Mouse (Mus musculus): Measurements from ENCODE around the gene Exoc4. TPM values are rescaled to one million over a fixed set of nuclear protein-coding genes. Genes with fewer than 3 reads are reported as not detected.

The Exoc4 gene
- 39.1 and 41.3 TPM in 2 replicates for polyA plus RNA-seq (2014; fragmentation: Nextera tagmentation; extraction: Ambion mirVana)

DNA sequence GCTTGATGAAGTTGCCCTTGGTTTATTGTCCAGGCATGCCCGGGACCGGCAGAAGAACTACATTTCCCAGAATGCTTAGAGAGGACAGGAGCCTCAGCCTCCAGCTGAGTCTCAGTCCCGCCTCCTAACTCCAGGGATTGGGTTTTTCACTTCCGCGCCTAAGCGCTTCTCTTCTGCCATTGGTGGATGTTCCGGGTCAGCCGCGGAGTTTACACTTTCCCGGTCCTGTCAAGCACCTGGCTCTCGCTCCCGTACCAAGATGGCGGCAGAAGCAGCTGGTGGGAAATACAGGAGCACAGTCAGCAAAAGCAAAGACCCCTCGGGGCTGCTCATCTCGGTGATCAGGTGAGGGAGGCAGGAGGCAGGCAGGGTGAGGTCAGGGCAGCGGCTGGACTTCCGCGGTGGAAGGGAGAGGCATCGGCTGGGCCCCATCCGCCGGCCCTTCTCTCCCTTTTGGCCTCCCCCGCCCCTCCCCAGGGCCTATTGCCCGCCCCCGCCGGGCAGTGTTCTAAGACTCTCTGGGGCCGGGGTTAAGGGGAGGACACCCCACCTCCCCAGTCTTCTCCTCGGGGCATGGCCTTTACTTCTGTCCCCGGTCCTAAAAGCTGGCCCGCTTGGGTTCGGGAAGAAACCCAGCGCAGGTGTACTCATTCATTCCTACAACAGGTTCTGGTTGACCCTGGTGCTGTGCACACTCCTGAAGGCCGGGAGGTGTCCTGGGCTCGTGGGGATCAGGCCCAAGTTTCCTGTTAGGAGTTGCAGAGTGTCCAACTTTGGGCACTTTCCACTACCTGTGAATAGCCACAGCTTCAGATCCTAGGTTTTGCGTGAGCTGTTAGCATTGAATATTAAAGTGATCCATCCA, at the start of gene Exoc4:
Gene Exoc4, plus strand, starts transcription at position 192 of the 865 bp plus-strand sequence.
- no peaks in the 10 kb centered on the region for H3K36me3 ChIP-seq (ENCODE audit: control insufficient read depth, insufficient read depth, low read length)
- peak within 1 kb of the TSS; percentile 88 for H3K4me3 ChIP-seq (replicated peaks; ENCODE audit: low read depth, low read length)
- peak within 1 kb of the TSS; percentile 88 for H3K9ac ChIP-seq (replicated peaks; ENCODE audit: low read length)
- H3K4me2 ChIP-seq (ENCODE audit: low read length) = peak within 1 kb of the TSS; percentile 74
- ATAC-seq (ENCODE audit: low FRiP score, low TSS enrichment) = peak; percentile 100
- DNase-seq = peak; percentile 98
- WGBS = 2% methylated on average over 33 of the region's 34 CpGs
- peak within 1 kb of the TSS; percentile 80 for H3K27ac ChIP-seq (replicated peaks; ENCODE audit: low read depth, low read length)
- peaks cover 15% of the 10 kb centered on the region; the same call in 1 of the 2 replicates for H3K4me1 ChIP-seq (ENCODE audit: control insufficient read depth, insufficient read depth, low read length)
- H3K27me3 ChIP-seq (ENCODE audit: control insufficient read depth, insufficient read depth, low read length) = no peaks in the 10 kb centered on the region
- no peaks in the 10 kb centered on the region for H3K9me3 ChIP-seq (ENCODE audit: control insufficient read depth, low read length)

DNA sequence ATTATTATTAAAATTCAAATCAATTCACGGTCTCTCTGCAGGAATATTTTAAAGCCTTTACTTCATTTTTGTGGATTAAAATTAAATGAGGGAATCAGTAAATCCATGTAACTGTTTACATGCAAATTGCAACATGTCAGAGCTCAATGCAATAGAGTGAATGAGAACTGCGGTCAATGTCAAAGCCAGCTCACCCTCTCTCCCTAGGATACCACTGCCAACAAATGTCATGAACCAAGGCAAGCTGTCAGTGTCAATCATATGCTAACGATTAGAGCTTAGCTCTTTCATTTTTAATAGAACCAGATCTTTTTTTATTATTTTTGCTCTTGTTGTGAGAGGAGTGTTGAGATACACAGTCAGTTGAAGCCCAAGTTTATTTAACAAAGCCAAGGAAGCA, 30.1 kb upstream of the Exoc4 start:
- H3K27ac ChIP-seq (replicated peaks; ENCODE audit: low read depth, low read length) = no peak overlapping the region
- DNase-seq = no peak
- H3K27me3 ChIP-seq (ENCODE audit: control insufficient read depth, insufficient read depth, low read length) = no peaks in the 10 kb centered on the region
- no peaks in the 10 kb centered on the region for H3K36me3 ChIP-seq (ENCODE audit: control insufficient read depth, insufficient read depth, low read length)
- no peaks in the 10 kb centered on the region for H3K9me3 ChIP-seq (ENCODE audit: control insufficient read depth, low read length)
- H3K4me3 ChIP-seq (replicated peaks; ENCODE audit: low read depth, low read length) = no peak overlapping the region
- H3K4me1 ChIP-seq (ENCODE audit: control insufficient read depth, insufficient read depth, low read length) = no peaks in the 10 kb centered on the region
- WGBS = 39% methylated on average over 3 of the region's 3 CpGs
- H3K9ac ChIP-seq (replicated peaks; ENCODE audit: low read length) = no peak overlapping the region
- H3K4me2 ChIP-seq (ENCODE audit: low read length) = no peak overlapping the region
- no peak for ATAC-seq (ENCODE audit: low FRiP score, low TSS enrichment)

DNA sequence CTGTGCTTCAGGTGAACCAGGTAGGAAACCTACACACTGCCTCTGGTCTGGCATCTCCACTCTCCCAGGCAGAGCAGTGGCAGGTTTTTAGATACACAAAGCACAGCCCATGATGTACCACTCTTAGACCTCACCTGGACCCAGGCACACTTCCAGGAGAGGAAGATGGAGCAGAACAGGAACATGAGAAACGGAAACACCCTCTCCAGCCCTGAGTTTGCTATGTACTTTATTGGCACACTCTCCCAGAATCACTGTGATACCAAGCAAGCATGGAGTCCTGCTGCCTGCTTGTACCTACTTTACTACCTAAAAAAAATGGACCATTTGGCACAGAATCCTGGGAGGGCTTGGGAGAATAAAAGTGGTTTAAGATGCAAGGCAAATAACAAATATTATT, 22.2 kb upstream of the Exoc4 start:
- no peak overlapping the region for H3K4me3 ChIP-seq (replicated peaks; ENCODE audit: low read depth, low read length)
- no peak overlapping the region for H3K9ac ChIP-seq (replicated peaks; ENCODE audit: low read length)
- no peaks in the 10 kb centered on the region for H3K4me1 ChIP-seq (ENCODE audit: control insufficient read depth, insufficient read depth, low read length)
- 98% methylated on average over 1 of the region's 1 CpGs for WGBS
- H3K36me3 ChIP-seq (ENCODE audit: control insufficient read depth, insufficient read depth, low read length) = no peaks in the 10 kb centered on the region
- no peak overlapping the region for H3K4me2 ChIP-seq (ENCODE audit: low read length)
- no peak overlapping the region for H3K27ac ChIP-seq (replicated peaks; ENCODE audit: low read depth, low read length)
- H3K9me3 ChIP-seq (ENCODE audit: control insufficient read depth, low read length) = no peaks in the 10 kb centered on the region
- ATAC-seq (ENCODE audit: low FRiP score, low TSS enrichment) (no peak), DNase-seq (no peak)
- no peaks in the 10 kb centered on the region for H3K27me3 ChIP-seq (ENCODE audit: control insufficient read depth, insufficient read depth, low read length)

DNA sequence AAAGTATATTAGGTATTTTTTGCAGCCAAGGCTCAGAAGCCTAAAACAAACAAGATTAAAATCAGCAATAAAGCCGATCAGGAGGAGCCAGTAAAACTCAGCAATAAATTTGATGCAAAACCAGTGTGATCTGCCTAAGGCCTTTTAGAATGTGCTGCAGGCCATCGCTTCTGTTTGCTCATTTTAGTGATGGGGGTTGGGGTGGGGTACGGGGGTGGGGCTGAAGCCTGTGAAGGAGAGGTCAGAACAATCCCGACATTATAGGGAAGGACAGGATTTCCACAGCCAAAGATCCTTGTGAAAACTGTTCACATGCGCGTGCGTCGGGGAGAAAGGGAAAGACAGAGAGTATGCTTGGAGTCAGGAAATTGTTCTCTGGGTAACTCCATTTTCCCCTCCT, 21.5 kb upstream of the Exoc4 start:
- 62% methylated on average over 8 of the region's 8 CpGs for WGBS
- ATAC-seq (ENCODE audit: low FRiP score, low TSS enrichment) (no peak), DNase-seq (peak; percentile 10)
- Histone ChIP-seq H3K9me3 (ENCODE audit: control insufficient read depth, low read length) (no peaks in the 10 kb centered on the region), H3K36me3 (ENCODE audit: control insufficient read depth, insufficient read depth, low read length) (no peaks in the 10 kb centered on the region), H3K27me3 (ENCODE audit: control insufficient read depth, insufficient read depth, low read length) (no peaks in the 10 kb centered on the region), H3K4me1 (ENCODE audit: control insufficient read depth, insufficient read depth, low read length) (no peaks in the 10 kb centered on the region), H3K4me2 (ENCODE audit: low read length) (no peak overlapping the region), H3K9ac (replicated peaks; ENCODE audit: low read length) (no peak overlapping the region), H3K27ac (replicated peaks; ENCODE audit: low read depth, low read length) (no peak overlapping the region), H3K4me3 (replicated peaks; ENCODE audit: low read depth, low read length) (no peak overlapping the region)

DNA sequence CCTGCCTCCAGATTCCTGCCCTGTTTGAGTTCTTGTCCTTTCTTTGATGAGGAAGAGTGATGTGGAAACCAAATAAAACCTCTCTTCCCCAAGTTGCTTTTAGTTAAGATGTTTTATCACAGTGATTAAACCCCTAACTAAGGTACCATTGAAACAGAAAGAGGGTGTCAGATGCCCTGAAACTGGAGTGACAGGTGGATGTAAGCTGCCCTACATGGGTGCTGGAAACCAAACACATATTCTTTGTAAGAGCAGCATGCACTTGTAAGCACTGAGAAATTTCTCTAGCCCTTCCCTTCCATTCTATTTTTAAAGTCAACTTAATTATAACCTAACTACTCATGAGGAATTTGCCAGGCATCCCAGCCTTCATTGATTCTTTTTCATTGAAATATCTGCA, 7.6 kb upstream of the Exoc4 start:
- Histone ChIP-seq H3K4me2 (ENCODE audit: low read length) (no peak overlapping the region), H3K9ac (replicated peaks; ENCODE audit: low read length) (no peak overlapping the region), H3K36me3 (ENCODE audit: control insufficient read depth, insufficient read depth, low read length) (no peaks in the 10 kb centered on the region), H3K27ac (replicated peaks; ENCODE audit: low read depth, low read length) (no peak overlapping the region), H3K4me3 (replicated peaks; ENCODE audit: low read depth, low read length) (no peak overlapping the region), H3K9me3 (ENCODE audit: control insufficient read depth, low read length) (no peaks in the 10 kb centered on the region), H3K4me1 (ENCODE audit: control insufficient read depth, insufficient read depth, low read length) (no peaks in the 10 kb centered on the region), H3K27me3 (ENCODE audit: control insufficient read depth, insufficient read depth, low read length) (no peaks in the 10 kb centered on the region)
- no peak for ATAC-seq (ENCODE audit: low FRiP score, low TSS enrichment)
- DNase-seq = no peak

DNA sequence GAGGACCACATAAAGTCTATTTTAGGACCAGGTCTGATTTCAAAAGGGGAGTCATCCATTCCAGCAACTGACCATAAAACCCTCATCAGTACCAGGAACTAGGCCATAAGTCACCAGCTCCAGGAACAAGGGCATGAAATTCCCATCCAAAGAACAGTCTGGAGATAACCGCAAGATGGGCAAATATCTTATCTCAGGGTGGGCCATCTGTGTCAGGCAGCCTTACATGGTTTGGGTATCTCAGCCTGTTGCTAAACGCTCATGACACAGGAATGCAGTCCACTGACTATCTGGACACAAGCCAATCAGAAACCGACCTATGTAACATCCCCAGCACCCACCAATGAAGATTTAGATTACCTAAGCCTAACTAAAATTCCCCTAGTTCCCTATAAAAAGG, 4.3 kb upstream of the Exoc4 start:
- Histone ChIP-seq H3K9ac (replicated peaks; ENCODE audit: low read length) (no peak overlapping the region), H3K27me3 (ENCODE audit: control insufficient read depth, insufficient read depth, low read length) (no peaks in the 10 kb centered on the region), H3K27ac (replicated peaks; ENCODE audit: low read depth, low read length) (no peak overlapping the region), H3K9me3 (ENCODE audit: control insufficient read depth, low read length) (no peaks in the 10 kb centered on the region), H3K4me2 (ENCODE audit: low read length) (no peak overlapping the region), H3K4me1 (ENCODE audit: control insufficient read depth, insufficient read depth, low read length) (no peaks in the 10 kb centered on the region; the same call in 1 of the 2 replicates), H3K4me3 (replicated peaks; ENCODE audit: low read depth, low read length) (no peak overlapping the region), H3K36me3 (ENCODE audit: control insufficient read depth, insufficient read depth, low read length) (no peaks in the 10 kb centered on the region)
- ATAC-seq (ENCODE audit: low FRiP score, low TSS enrichment) = no peak
- DNase-seq = no peak
- 90% methylated on average over 3 of the region's 3 CpGs for WGBS

DNA sequence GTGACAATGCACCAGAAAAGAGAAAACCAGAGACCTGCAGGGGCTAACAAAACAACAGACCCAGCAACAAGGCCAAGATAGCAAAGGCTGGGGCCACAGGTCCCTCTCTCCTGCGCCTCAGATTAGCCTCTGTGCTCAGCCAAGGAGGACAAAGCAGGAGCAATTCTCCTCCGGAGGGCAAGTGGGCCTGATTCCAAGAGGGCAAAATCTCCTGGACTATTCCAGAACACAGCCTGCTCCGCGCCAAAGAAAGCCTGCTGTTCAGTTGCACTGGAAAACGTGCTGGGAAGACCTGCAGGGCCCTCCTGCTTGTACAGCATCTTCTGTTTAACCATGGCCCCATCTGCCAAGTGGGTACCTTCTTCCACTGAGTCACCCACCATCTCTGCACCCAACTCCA, 1.7 kb upstream of the Exoc4 start:
- H3K9me3 ChIP-seq (ENCODE audit: control insufficient read depth, low read length) = no peaks in the 10 kb centered on the region
- no peak overlapping the region for H3K27ac ChIP-seq (replicated peaks; ENCODE audit: low read depth, low read length)
- DNase-seq (no peak), ATAC-seq (ENCODE audit: low FRiP score, low TSS enrichment) (no peak)
- WGBS = 81% methylated on average over 5 of the region's 5 CpGs
- H3K4me2 ChIP-seq (ENCODE audit: low read length) = no peak overlapping the region
- peaks cover 15% of the 10 kb centered on the region; the same call in 1 of the 2 replicates for H3K4me1 ChIP-seq (ENCODE audit: control insufficient read depth, insufficient read depth, low read length)
- no peaks in the 10 kb centered on the region for H3K36me3 ChIP-seq (ENCODE audit: control insufficient read depth, insufficient read depth, low read length)
- no peak overlapping the region for H3K4me3 ChIP-seq (replicated peaks; ENCODE audit: low read depth, low read length)
- no peak overlapping the region for H3K9ac ChIP-seq (replicated peaks; ENCODE audit: low read length)
- no peaks in the 10 kb centered on the region for H3K27me3 ChIP-seq (ENCODE audit: control insufficient read depth, insufficient read depth, low read length)

DNA sequence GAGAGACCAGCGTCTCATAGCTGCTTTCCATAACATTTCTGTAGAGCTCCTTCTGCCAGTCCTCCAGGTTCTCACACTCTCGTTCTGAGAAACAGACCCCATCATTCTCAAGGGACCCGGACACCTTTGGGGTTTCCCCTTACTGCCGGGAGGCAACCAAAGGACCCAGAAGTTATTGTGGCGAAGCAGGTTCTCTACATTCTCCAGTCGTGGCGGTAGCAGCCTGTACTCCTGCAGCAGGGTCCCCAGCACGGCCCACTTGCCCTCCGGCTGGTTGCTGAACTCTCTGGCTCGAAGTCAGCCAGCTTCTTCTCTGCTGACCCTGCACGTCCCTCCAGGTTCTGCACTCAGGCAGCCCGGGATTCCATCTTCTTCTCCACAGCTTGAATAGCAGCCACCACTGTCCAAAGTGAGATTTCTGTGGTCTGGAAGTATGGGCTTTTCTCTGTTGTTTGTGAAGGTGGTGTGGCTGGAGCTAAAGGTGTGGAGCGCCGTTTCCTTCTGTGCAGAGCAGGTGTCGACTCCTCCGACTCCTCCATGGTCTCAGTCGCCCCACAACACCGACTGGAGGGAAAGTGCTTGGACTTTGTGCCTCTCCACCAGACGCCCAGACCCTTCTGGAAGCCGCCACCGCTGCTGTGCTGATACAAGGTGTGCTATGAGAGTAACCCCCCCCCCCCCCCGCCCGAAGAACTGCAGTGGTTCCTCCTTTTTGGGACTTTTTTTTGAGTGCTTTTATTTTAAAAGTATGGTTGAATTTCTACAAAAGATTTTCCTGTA, 1.1 kb upstream of the Exoc4 start:
- Histone ChIP-seq H3K4me1 (ENCODE audit: control insufficient read depth, insufficient read depth, low read length) (peaks cover 15% of the 10 kb centered on the region; the same call in 1 of the 2 replicates), H3K4me2 (ENCODE audit: low read length) (no peak overlapping the region), H3K4me3 (replicated peaks; ENCODE audit: low read depth, low read length) (no peak overlapping the region), H3K9me3 (ENCODE audit: control insufficient read depth, low read length) (no peaks in the 10 kb centered on the region), H3K9ac (replicated peaks; ENCODE audit: low read length) (no peak overlapping the region), H3K27me3 (ENCODE audit: control insufficient read depth, insufficient read depth, low read length) (no peaks in the 10 kb centered on the region), H3K36me3 (ENCODE audit: control insufficient read depth, insufficient read depth, low read length) (no peaks in the 10 kb centered on the region), H3K27ac (replicated peaks; ENCODE audit: low read depth, low read length) (no peak overlapping the region)
- WGBS = 92% methylated on average over 23 of the region's 23 CpGs
- DNase-seq = no peak
- no peak for ATAC-seq (ENCODE audit: low FRiP score, low TSS enrichment)
